Mouse (Mus musculus) liver, adult 2 months (tissue): Measurements from ENCODE around the gene Psma7. TPM values are rescaled to one million over a fixed set of nuclear protein-coding genes. Genes with fewer than 3 reads are reported as not detected.

ENCODE experiments used
- DNase-seq: peaks from one replicate; pipeline ENCODE4 v3.0.0-alpha.2; 2011; ENCODE audit warnings: low read depth, low spot score; ENCODE audit errors: extremely low read depth
- H3K27ac ChIP-seq: fragments of 200-500 bp; replicated peaks from 2 replicates; pipeline ENCODE4 v1.5.1; 2012; ENCODE audit warnings: low read depth, mild to moderate bottlenecking, control low read depth, inconsistent platforms, low read length; ENCODE audit not compliant: insufficient read depth
- H3K27me3 ChIP-seq: fragments of 200-500 bp; 2 replicates; pipeline ENCODE4 v1.6.1; 2012; ENCODE audit warnings: mild to moderate bottlenecking, moderate library complexity, low read length, inconsistent platforms; ENCODE audit not compliant: control insufficient read depth, insufficient read depth
- H3K36me3 ChIP-seq: fragments of 200-500 bp; 2 replicates; pipeline ENCODE4 v1.6.1; 2012; ENCODE audit warnings: low read length, inconsistent platforms; ENCODE audit not compliant: control insufficient read depth, insufficient read depth
- H3K4me1 ChIP-seq: fragments of 200-500 bp; 2 replicates; pipeline ENCODE4 v1.6.1; 2011; ENCODE audit warnings: low read length; ENCODE audit not compliant: control insufficient read depth, insufficient read depth
- H3K4me3 ChIP-seq: fragments of 200-500 bp; 2 replicates; pipeline ENCODE4 v1.5.1; 2011; ENCODE audit warnings: low read depth, mild to moderate bottlenecking, control low read depth, low read length, moderate library complexity; ENCODE audit not compliant: insufficient read depth
- H3K79me2 ChIP-seq: fragments of 200-500 bp; 2 replicates; pipeline ENCODE4 v1.6.1; 2012; ENCODE audit warnings: inconsistent platforms, mild to moderate bottlenecking, low read length, moderate library complexity; ENCODE audit not compliant: control insufficient read depth, insufficient read depth
- H3K9ac ChIP-seq: fragments of 200-500 bp; 2 replicates; pipeline ENCODE4 v1.6.1; 2012; ENCODE audit warnings: low read depth, mild to moderate bottlenecking, control low read depth, inconsistent platforms, low read length
- CTCF ChIP-seq: fragments of 200-500 bp; IDR thresholded peaks from 2 replicates; pipeline ENCODE4 v1.5.1; 2011; ENCODE audit warnings: low read depth, low read length, control low read depth
- POLR2A ChIP-seq: fragments of 200-500 bp; IDR thresholded peaks from 2 replicates; pipeline ENCODE4 v1.6.1; 2011; ENCODE audit warnings: low read length, control low read depth; ENCODE audit not compliant: insufficient read depth; ENCODE audit errors: extremely low read depth
- whole genome bisulfite sequencing: fragments of 180-500 bp; shearing (Covaris S2); methylation state at CpG from one replicate; pipeline ENCODE4 v1.1.7; 2018; 5-methylcytosine and 5-hydroxymethylcytosine counted together
- polyA plus RNA-seq: library from polyadenylated mRNA; depleted of rRNA; stranded (reverse); fragments of >200 nt; gene quantifications from 2 replicates; pipeline ENCODE4 v1.2.3, GENCODE M21; 2012; rRNA removed
- total RNA-seq: library from RNA; depleted of rRNA; stranded (reverse); fragments of >200 nt; gene quantifications from 2 replicates; pipeline ENCODE4 v1.2.3, GENCODE M21; 2014; rRNA removed

Psma7 gene
- total and polyA plus RNA-seq, 2 experiments: 160 to 199 TPM

DNA sequence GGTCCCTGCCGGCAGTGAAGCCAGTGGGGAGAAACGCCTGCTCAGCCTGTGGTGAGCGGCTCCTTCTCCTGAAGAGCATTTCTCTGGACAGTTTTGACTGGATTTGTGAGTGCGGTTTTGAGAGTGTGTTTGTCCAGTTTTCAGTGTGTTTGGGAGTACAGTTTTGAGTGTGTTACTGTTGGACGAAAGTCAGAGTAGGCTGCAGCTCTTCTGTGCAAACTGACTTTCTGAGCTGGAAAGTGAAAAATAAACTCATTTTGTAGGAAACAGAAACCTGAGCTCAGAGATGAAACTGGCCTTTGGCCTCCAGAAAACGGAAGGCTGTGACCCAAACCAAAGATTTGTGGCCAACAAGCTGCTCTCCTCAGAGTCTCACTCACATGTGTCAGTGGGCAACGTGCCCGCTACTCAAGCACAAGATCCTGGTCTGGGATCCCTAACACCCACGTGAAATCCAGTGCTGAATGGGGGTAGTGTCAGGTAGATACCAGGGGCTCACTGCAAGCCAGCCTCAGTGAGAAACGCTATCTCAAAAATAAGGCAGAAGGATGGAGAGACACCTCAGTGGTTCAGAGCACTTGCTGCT, 55.7 kb downstream of the Psma7 start:
- Histone ChIP-seq H3K36me3 (no peaks in the 10 kb centered on the region), H3K79me2 (no peaks in the 10 kb centered on the region), H3K9ac (no peak overlapping the region), H3K4me3 (no peak overlapping the region), H3K27me3 (no peaks in the 10 kb centered on the region), H3K27ac (no peak overlapping the region), H3K4me1 (no peaks in the 10 kb centered on the region)
- no peak for DNase-seq
- TF ChIP-seq POLR2A (no peak), CTCF (no peak)
- 79% methylated on average over 10 of the region's 10 CpGs for WGBS

Other genes starting within 250 kb of the Psma7 start
- 4.0 and 4.2 TPM in 2 replicates for gene Taf4, start 65.8 kb downstream of the Psma7 start, total RNA-seq
- 3.9 and 4.3 TPM in 2 replicates for gene Taf4, start 65.8 kb downstream of the Psma7 start, polyA plus RNA-seq
- 15.0 and 19.3 TPM in 2 replicates for gene Lsm14b, start 17.4 kb downstream of the Psma7 start, total RNA-seq
- 14.5 and 15.4 TPM in 2 replicates for gene Lsm14b, start 17.4 kb downstream of the Psma7 start, polyA plus RNA-seq
- gene Ss18l1, start 76 bp upstream of the Psma7 start, total RNA-seq: 2.0 and 2.3 TPM in 2 replicates
- gene Ss18l1, start 76 bp upstream of the Psma7 start, polyA plus RNA-seq: 3.8 and 4.6 TPM in 2 replicates
- 19.6 and 22.4 TPM in 2 replicates for gene Mtg2, start 28.2 kb upstream of the Psma7 start, total RNA-seq
- 15.6 and 17.8 TPM in 2 replicates for gene Mtg2, start 28.2 kb upstream of the Psma7 start, polyA plus RNA-seq
- 0.07 TPM in 1 of 2 replicates, not detected in the other for gene Hrh3, start 62.1 kb upstream of the Psma7 start, total RNA-seq
- not detected in 2 replicates for gene Hrh3, start 62.1 kb upstream of the Psma7 start, polyA plus RNA-seq
- gene Osbpl2, start 76.9 kb upstream of the Psma7 start, total RNA-seq: 21.4 and 21.9 TPM in 2 replicates
- gene Osbpl2, start 76.9 kb upstream of the Psma7 start, polyA plus RNA-seq: 14.0 and 15.0 TPM in 2 replicates
- gene Adrm1, start 129.1 kb upstream of the Psma7 start, total RNA-seq: 30.7 and 37.1 TPM in 2 replicates
- gene Adrm1, start 129.1 kb upstream of the Psma7 start, polyA plus RNA-seq: 95.4 and 107 TPM in 2 replicates
- gene Lama5, start 183.4 kb upstream of the Psma7 start, total RNA-seq: 0.65 and 0.74 TPM in 2 replicates
- 1.6 and 4.0 TPM in 2 replicates for gene Lama5, start 183.4 kb upstream of the Psma7 start, polyA plus RNA-seq
- gene Rps21, start 214.9 kb upstream of the Psma7 start, total RNA-seq: 713 and 1,049 TPM in 2 replicates
- 880 and 922 TPM in 2 replicates for gene Rps21, start 214.9 kb upstream of the Psma7 start, polyA plus RNA-seq
- gene Cables2, start 231.1 kb upstream of the Psma7 start, total RNA-seq: 8.9 and 10.3 TPM in 2 replicates
- gene Cables2, start 231.1 kb upstream of the Psma7 start, polyA plus RNA-seq: 29.2 and 29.5 TPM in 2 replicates
- not detected in 2 replicates for gene Rbbp8nl, start 247.4 kb upstream of the Psma7 start, total RNA-seq
- not detected in 2 replicates for gene Rbbp8nl, start 247.4 kb upstream of the Psma7 start, polyA plus RNA-seq